Mouse (Mus musculus) ovary, adult 18-20 months (tissue): ENCODE results near the gene Ppil6.
A peak's percentile ranks its signal among the peaks of the same experiment; 100 is the strongest.

Source experiments
- DNase-seq: peaks from one replicate; pipeline ENCODE4 v3.0.0; 2022; ENCODE audit warnings: low spot score, mixed read lengths

Ppil6 gene

GRCm38 (mm10) chr10:41489708-41490517, at the start of gene Ppil6, which contains the start of gene Smpd2:
TSS of gene Ppil6 (plus strand) at chr10:41490439.
TSS of gene Smpd2 (minus strand) at chr10:41490369.
- DNase-seq, result peak; percentile 91

- no peak for DNase-seq
Measured at GRCm38 (mm10) chr10:41448216-41448615, 42.0 kb upstream of the Ppil6 start.

GRCm38 (mm10) chr10:41449684-41450083, 40.6 kb upstream of the Ppil6 start:
- no peak for DNase-seq

GRCm38 (mm10) chr10:41450137-41450670, 40.0 kb upstream of the Ppil6 start, which contains the start of gene Zbtb24:
TSS of gene Zbtb24 (plus strand) at chr10:41450383.
- DNase-seq, result peak; percentile 86

GRCm38 (mm10) chr10:41450780-41451522, 39.3 kb upstream of the Ppil6 start:
- DNase-seq, result no peak

- DNase-seq, result no peak
Measured at GRCm38 (mm10) chr10:41451656-41452055, 38.6 kb upstream of the Ppil6 start.

GRCm38 (mm10) chr10:41452791-41453190, 37.4 kb upstream of the Ppil6 start:
- DNase-seq, result no peak

GRCm38 (mm10) chr10:41459990-41460389, 30.2 kb upstream of the Ppil6 start:
- DNase-seq, result no peak

GRCm38 (mm10) chr10:41460501-41460900, 29.7 kb upstream of the Ppil6 start:
- DNase-seq, result no peak

GRCm38 (mm10) chr10:41461057-41461722, 29.0 kb upstream of the Ppil6 start:
- no peak for DNase-seq

- no peak for DNase-seq
Measured at GRCm38 (mm10) chr10:41464401-41464955, 25.8 kb upstream of the Ppil6 start.

- DNase-seq, result no peak
Measured at GRCm38 (mm10) chr10:41467325-41467724, 22.9 kb upstream of the Ppil6 start.

- DNase-seq, result no peak
Measured at GRCm38 (mm10) chr10:41470693-41471092, 19.5 kb upstream of the Ppil6 start.

- no peak for DNase-seq
Measured at GRCm38 (mm10) chr10:41472534-41472933, 17.7 kb upstream of the Ppil6 start.

GRCm38 (mm10) chr10:41472962-41473481, 17.2 kb upstream of the Ppil6 start:
- DNase-seq, result no peak

GRCm38 (mm10) chr10:41473782-41474468, 16.3 kb upstream of the Ppil6 start:
- peak; percentile 32 for DNase-seq

GRCm38 (mm10) chr10:41474981-41475391, 15.3 kb upstream of the Ppil6 start:
- DNase-seq, result no peak

- peak; percentile 51 for DNase-seq
Measured at GRCm38 (mm10) chr10:41476171-41477017, 13.8 kb upstream of the Ppil6 start, which contains the start of gene Mical1. TSS of gene Mical1 (plus strand) at chr10:41476314.

GRCm38 (mm10) chr10:41477018-41477277, 13.3 kb upstream of the Ppil6 start:
- DNase-seq, result no peak
